Mouse (Mus musculus) heart, embryonic 14.5 days (tissue): ENCODE measurements at regions not wholly inside any gene's neighbourhood (a gene's known extent, or its start where the extent isn't known, plus 50 kb on each side); places are given as distances from the start of the nearest gene placed in this dataset.
"Not testable (repeated sequence)": the region's sequence is repeated elsewhere in the genome, so short reads cannot be mapped to it uniquely, and the experiment has no call there.

Experiments
- ATAC-seq: fragments of 200-750 bp; cut with Nextera tagmentation; 2 replicates; pipeline ENCODE4 v1.8.0; 2017; ENCODE audit warnings: low read depth, moderate TSS enrichment; ENCODE audit not compliant: insufficient number of reproducible peaks, insufficient read depth, low FRiP score
- H3K27ac ChIP-seq, 2 experiments: fragments of 200-500 bp in 1 of 2; fragments of 300-500 bp in 1 of 2; sonication (generic) in 1 of 2; replicated peaks in 1 of 2; 2 replicates each; pipeline ENCODE4 v1.5.1; 2012 to 2014; ENCODE audit warnings: low read depth in 2 of 2, low read length in 2 of 2, control low read depth in 1 of 2, mild to moderate bottlenecking in 1 of 2, mixed read lengths in 1 of 2; ENCODE audit not compliant: control insufficient read depth in 1 of 2, insufficient read depth in 1 of 2
- H3K27me3 ChIP-seq: fragments of 300-500 bp; sonication (generic); 2 replicates; pipeline ENCODE4 v1.6.1; 2014; ENCODE audit warnings: mild to moderate bottlenecking, low read length, control low read depth; ENCODE audit not compliant: control insufficient read depth, insufficient read depth
- H3K36me3 ChIP-seq: fragments of 300-500 bp; sonication (generic); 2 replicates; pipeline ENCODE4 v1.6.1; 2014; ENCODE audit warnings: mild to moderate bottlenecking, control low read depth, low read length, mixed read lengths; ENCODE audit not compliant: control insufficient read depth, insufficient read depth
- H3K4me1 ChIP-seq, 2 experiments: fragments of 200-500 bp in 1 of 2; fragments of 300-500 bp in 1 of 2; sonication (generic) in 1 of 2; 2 replicates each; pipeline ENCODE4 v1.6.1; 2012 to 2014; ENCODE audit warnings: low read length in 2 of 2, control low read depth in 1 of 2, mixed read lengths in 1 of 2; ENCODE audit not compliant: control insufficient read depth in 2 of 2, insufficient read depth in 2 of 2
- H3K4me2 ChIP-seq: fragments of 300-500 bp; sonication (generic); 2 replicates; pipeline ENCODE4 v1.6.1; 2014; ENCODE audit warnings: mild to moderate bottlenecking, low read length
- H3K4me3 ChIP-seq, 2 experiments: fragments of 200-500 bp in 1 of 2; fragments of 300-500 bp in 1 of 2; sonication (generic) in 1 of 2; 2 replicates each; pipeline ENCODE4 v1.5.1; 2012 to 2014; ENCODE audit warnings: low read length in 2 of 2, mild to moderate bottlenecking in 2 of 2, control low read depth in 1 of 2, low read depth in 1 of 2, moderate library complexity in 1 of 2; ENCODE audit not compliant: control insufficient read depth in 1 of 2, insufficient read depth in 1 of 2
- H3K9ac ChIP-seq: fragments of 300-500 bp; sonication (generic); 2 replicates; pipeline ENCODE4 v1.6.1; 2014; ENCODE audit warnings: mild to moderate bottlenecking, low read length
- H3K9me3 ChIP-seq: fragments of 300-500 bp; sonication (generic); 2 replicates; pipeline ENCODE4 v1.6.1; 2016; ENCODE audit warnings: low read length, control low read depth; ENCODE audit not compliant: control insufficient read depth
- WGBS: fragments of 180-500 bp; shearing (Covaris S2); extraction: QIAGEN DNeasy Blood & Tissue Kit; methylation state at CpG from one replicate; pipeline ENCODE4 v1.1.7; 2014; 5-methylcytosine and 5-hydroxymethylcytosine counted together

GRCm38 (mm10) chr12:97142720-97143119, 1116.5 kb downstream of the Galc start:
- Histone ChIP-seq H3K9ac (no peak overlapping the region), H3K36me3 (no peaks in the 10 kb centered on the region), H3K4me2 (no peak overlapping the region), H3K4me1 (no peaks in the 10 kb centered on the region), H3K4me3 (no peak overlapping the region), H3K9me3 (no peaks in the 10 kb centered on the region), H3K27ac (no peak overlapping the region), H3K27me3 (no peaks in the 10 kb centered on the region)
- 50% methylated on average over 3 of the region's 3 CpGs for WGBS
- no peak for ATAC-seq

GRCm38 (mm10) chr12:97137924-97138323, 1121.3 kb downstream of the Galc start:
- 78% methylated on average over 7 of the region's 7 CpGs for WGBS
- no peaks in the 10 kb centered on the region for H3K27me3 ChIP-seq
- H3K4me1 ChIP-seq, result no peaks in the 10 kb centered on the region
- no peaks in the 10 kb centered on the region for H3K36me3 ChIP-seq
- ATAC-seq, result no peak
- H3K4me3 ChIP-seq, result no peak overlapping the region
- no peak overlapping the region for H3K27ac ChIP-seq
- H3K4me2 ChIP-seq, result no peak overlapping the region
- no peak overlapping the region for H3K9ac ChIP-seq
- H3K9me3 ChIP-seq, result no peaks in the 10 kb centered on the region

- Histone ChIP-seq H3K27ac (no peak overlapping the region), H3K9me3 (no peaks in the 10 kb centered on the region), H3K9ac (no peak overlapping the region), H3K4me2 (no peak overlapping the region), H3K36me3 (no peaks in the 10 kb centered on the region), H3K4me1 (no peaks in the 10 kb centered on the region), H3K4me3 (no peak overlapping the region), H3K27me3 (no peaks in the 10 kb centered on the region)
- no peak for ATAC-seq
These were observed 1129.0 kb downstream of the Galc start for GRCm38 (mm10) chr12:97130276-97130675.

DNA sequence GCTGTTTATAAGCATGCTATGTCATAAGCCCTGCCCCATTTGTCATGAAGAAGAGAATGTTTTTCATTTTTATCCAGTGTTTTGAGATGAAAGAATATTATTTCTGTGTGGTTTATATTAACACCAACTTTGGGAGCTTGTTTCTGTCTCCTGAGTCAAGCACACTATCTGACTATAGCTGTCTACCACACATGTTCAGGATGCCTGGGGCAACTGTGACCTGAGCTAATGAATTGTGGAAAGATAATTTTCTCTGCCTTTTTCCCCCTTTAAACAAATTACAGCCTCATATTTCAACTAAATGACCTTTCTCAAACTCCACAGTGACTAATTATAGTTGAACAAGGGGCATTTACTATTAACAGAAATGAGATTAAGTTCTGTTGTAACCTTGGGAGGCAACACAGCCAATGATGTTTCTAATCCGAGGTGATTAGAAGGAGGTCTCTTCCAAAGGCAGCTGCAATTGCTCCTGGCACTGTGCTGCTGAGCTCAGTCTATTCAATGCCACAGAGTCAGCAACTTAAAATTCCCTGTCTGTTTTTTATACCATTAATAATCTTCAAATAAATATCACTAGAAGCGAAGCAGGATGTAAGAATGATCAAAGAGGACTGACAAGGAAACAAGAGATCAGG, 1168.6 kb downstream of the Galc start:
- Histone ChIP-seq H3K27me3 (no peaks in the 10 kb centered on the region), H3K9me3 (no peaks in the 10 kb centered on the region), H3K36me3 (no peaks in the 10 kb centered on the region), H3K4me3 (no peak overlapping the region), H3K9ac (no peak overlapping the region), H3K27ac (no peak overlapping the region), H3K4me1 (no peaks in the 10 kb centered on the region), H3K4me2 (no peak overlapping the region)
- WGBS, result 65% methylated on average over 2 of the region's 2 CpGs
- no peak for ATAC-seq

- not testable (repeated sequence) for H3K4me3 ChIP-seq, H3K9ac ChIP-seq, H3K4me2 ChIP-seq, H3K9me3 ChIP-seq, H3K4me1 ChIP-seq, H3K36me3 ChIP-seq, H3K27me3 ChIP-seq, H3K27ac ChIP-seq
- 83% methylated on average over 9 of the region's 13 CpGs for WGBS
- ATAC-seq, result peak; percentile 100
These were observed 1197.8 kb downstream of the Galc start for GRCm38 (mm10) chr12:97061352-97061895.

DNA sequence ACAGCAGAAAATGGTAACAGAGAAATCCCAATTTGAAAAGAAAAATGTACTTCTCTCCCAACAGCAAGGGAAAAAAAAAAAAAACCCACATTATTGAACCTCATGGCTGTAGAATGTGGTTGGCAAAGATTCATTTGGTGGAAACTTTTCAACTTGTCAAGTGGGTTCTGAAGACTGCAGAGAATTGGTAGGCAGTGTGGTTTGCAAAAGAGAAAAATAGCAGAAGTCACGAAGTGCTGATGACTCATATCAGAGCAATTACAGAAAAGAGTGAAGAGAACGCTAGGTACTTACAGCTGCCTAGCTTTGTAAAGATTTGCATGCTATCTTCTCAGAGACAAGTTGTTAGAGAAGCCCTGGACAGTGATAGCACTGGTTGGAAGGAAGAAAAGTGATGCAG, 1211.6 kb downstream of the Galc start:
- Histone ChIP-seq H3K4me1 (no peaks in the 10 kb centered on the region), H3K4me3 (no peak overlapping the region), H3K27me3 (no peaks in the 10 kb centered on the region), H3K9me3 (no peaks in the 10 kb centered on the region), H3K4me2 (no peak overlapping the region), H3K36me3 (no peaks in the 10 kb centered on the region), H3K9ac (no peak overlapping the region), H3K27ac (no peak overlapping the region)
- WGBS, result 41% methylated on average over 2 of the region's 2 CpGs
- no peak for ATAC-seq
